Mouse (Mus musculus): ENCODE measurements around the gene Ywhab. TPM values are rescaled to one million over a fixed set of nuclear protein-coding genes. Genes with fewer than 3 reads are reported as not detected.

Gene Ywhab
- total and polyA plus RNA-seq, 2 experiments from 2014 or later = 31.8 to 157 TPM

DNA sequence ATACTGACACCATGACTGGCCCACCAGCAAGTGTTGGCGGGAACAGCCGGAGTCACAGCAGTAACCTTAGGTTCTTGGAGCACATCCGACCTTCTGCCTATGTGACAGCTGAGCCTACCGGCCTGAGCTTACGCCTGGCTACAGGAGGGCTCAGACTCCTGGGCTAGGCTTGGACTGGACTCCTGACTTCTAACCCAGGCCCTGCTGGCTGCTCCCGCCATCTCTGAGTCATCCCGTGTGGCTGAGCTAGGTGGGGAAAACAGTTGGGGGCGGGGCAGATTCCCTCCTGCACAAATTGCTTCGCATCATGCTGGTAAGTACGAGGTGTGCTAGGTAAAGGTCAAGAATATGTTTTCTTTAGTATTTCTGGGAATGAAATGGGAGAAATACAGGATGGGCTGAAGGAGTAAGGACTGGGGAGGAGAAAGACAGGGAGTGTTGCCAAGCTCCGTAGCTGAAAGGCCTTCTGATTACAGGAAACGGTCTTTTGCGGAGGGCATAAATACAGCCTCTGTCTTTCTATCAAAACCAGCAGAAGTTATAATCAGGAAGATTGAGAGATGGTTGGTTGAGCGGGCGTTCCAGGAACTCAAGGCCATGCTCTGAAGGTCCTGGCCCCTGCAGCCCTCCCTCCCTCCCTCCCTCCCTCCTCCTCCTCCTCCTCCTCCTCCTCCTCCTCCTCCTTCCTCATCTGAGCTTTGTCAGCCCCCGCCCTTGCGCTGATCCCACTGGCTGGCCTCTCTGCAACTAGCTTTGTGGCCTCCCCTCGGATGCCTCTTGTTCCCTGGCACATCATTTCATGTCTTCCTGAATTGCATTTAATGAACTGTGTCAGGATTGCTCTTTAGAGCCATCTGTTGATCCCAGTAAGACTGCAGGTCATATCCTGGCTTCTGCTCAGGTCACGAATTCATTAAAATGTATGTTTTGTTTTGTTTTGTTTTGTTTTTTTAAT is 29.9 kb upstream of the Ywhab start:
- no peak for ATAC-seq (ENCODE audit: insufficient read depth, low read depth)
- 60% methylated on average over 18 of the region's 19 CpGs for WGBS
- no peak overlapping the region; the same call in 1 of the 2 replicates for H3K9ac ChIP-seq (replicated peaks; ENCODE audit: low read depth, low read length)
- no peaks in the 10 kb centered on the region for H3K36me3 ChIP-seq (replicated peaks; ENCODE audit: control insufficient read depth, insufficient read depth, low read length)
- no peaks in the 10 kb centered on the region for H3K27me3 ChIP-seq (ENCODE audit: control insufficient read depth, insufficient read depth, low read length)
- no peak for DNase-seq (ENCODE audit: low spot score)
- TF ChIP-seq EP300 (IDR thresholded peaks at IDR 0.05; ENCODE audit: low read depth) = no peak
- no peak for TF ChIP-seq CTCF (IDR thresholded peaks at IDR 0.05; ENCODE audit: low read depth)
- no peak overlapping the region for H3K4me3 ChIP-seq (ENCODE audit: low read depth, low read length)
- no peaks in the 10 kb centered on the region for H3K4me1 ChIP-seq (ENCODE audit: control insufficient read depth, insufficient read depth)
- H3K27ac ChIP-seq (ENCODE audit: low read depth) = no peak overlapping the region
- H3K4me2 ChIP-seq (ENCODE audit: low read depth, low read length) = no peak overlapping the region
- H3K9me3 ChIP-seq (replicated peaks; ENCODE audit: control insufficient read depth, low read length) = no peaks in the 10 kb centered on the region

DNA sequence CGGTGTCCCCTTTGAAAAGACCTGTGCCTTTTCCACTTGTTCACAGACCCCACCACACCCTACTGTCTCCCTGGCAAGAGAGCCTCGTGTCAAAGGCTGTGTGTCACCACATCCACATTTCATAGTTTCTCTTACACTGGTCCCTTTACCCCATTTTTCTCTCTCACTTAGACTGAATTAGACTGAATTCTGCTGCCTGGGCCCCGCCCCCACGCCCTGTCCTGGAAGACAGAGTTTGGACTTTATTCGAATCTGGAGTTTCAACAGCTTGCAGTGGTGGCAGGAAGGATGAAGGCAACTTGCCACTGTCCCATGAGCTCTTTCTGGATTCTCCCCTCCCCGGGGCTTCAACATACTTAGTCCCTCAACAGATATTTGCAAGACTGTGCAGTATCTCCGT is 29.1 kb upstream of the Ywhab start:
- Histone ChIP-seq H3K4me3 (ENCODE audit: low read depth, low read length) (no peak overlapping the region), H3K27me3 (ENCODE audit: control insufficient read depth, insufficient read depth, low read length) (no peaks in the 10 kb centered on the region), H3K27ac (ENCODE audit: low read depth) (no peak overlapping the region), H3K4me1 (ENCODE audit: control insufficient read depth, insufficient read depth) (no peaks in the 10 kb centered on the region), H3K4me2 (ENCODE audit: low read depth, low read length) (no peak overlapping the region), H3K36me3 (replicated peaks; ENCODE audit: control insufficient read depth, insufficient read depth, low read length) (no peaks in the 10 kb centered on the region), H3K9ac (replicated peaks; ENCODE audit: low read depth, low read length) (no peak overlapping the region), H3K9me3 (replicated peaks; ENCODE audit: control insufficient read depth, low read length) (no peaks in the 10 kb centered on the region)
- 60% methylated on average over 7 of the region's 7 CpGs for WGBS
- no peak for DNase-seq (ENCODE audit: low spot score)
- ATAC-seq (ENCODE audit: insufficient read depth, low read depth) = no peak
- no peak for TF ChIP-seq EP300 (IDR thresholded peaks at IDR 0.05; ENCODE audit: low read depth)
- TF ChIP-seq CTCF (IDR thresholded peaks at IDR 0.05; ENCODE audit: low read depth) = no peak

DNA sequence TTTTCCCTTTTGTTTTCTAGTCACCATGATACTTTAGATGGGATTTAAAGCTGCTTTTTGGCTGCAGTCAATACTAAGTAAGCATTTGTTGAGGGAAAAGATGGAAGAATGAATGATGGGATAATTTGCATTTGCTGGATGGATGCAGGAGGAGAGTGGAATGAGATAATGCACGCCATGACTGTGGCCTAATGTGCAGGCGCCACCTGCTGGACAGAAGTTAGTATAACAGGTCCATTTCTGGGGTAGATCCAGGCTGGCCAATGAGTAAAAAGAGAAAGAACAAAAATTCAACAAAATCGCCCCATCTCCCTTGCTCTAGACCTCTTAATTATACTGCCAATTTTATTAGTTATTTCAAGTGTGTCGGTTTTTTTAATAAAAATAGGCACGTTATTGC is 26.2 kb upstream of the Ywhab start:
- H3K4me2 ChIP-seq (ENCODE audit: low read depth, low read length) = no peak overlapping the region
- H3K4me1 ChIP-seq (ENCODE audit: control insufficient read depth, insufficient read depth) = no peaks in the 10 kb centered on the region
- H3K4me3 ChIP-seq (ENCODE audit: low read depth, low read length) = no peak overlapping the region
- no peak overlapping the region for H3K27ac ChIP-seq (ENCODE audit: low read depth)
- 2% methylated on average over 5 of the region's 5 CpGs for WGBS
- TF ChIP-seq EP300 (IDR thresholded peaks at IDR 0.05; ENCODE audit: low read depth) (no peak), CTCF (IDR thresholded peaks at IDR 0.05; ENCODE audit: low read depth) (peak; percentile 93)
- H3K9me3 ChIP-seq (replicated peaks; ENCODE audit: control insufficient read depth, low read length) = no peaks in the 10 kb centered on the region
- ATAC-seq (ENCODE audit: insufficient read depth, low read depth) (no peak), DNase-seq (ENCODE audit: low spot score) (peak; percentile 39)
- no peak overlapping the region for H3K9ac ChIP-seq (replicated peaks; ENCODE audit: low read depth, low read length)
- H3K27me3 ChIP-seq (ENCODE audit: control insufficient read depth, insufficient read depth, low read length) = no peaks in the 10 kb centered on the region
- H3K36me3 ChIP-seq (replicated peaks; ENCODE audit: control insufficient read depth, insufficient read depth, low read length) = no peaks in the 10 kb centered on the region

DNA sequence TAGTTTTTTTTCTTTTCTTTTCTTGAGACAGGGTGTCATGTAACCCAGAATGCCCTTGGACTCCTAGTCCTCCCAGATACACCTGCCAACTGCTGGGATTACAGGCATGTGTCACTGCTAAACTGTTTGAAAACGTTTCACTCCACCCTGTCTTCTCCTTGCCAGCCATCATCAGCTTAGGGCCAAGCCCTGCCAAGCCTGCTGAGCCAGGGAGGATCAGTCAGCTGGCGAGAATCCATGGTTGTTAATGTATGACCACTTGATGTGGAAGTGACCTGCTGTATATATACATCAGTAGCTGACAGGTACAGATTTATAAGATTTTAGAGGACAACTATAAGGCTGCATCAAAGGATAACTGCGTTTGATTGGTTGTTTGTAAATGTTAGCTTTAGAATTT is 24.4 kb upstream of the Ywhab start:
- Histone ChIP-seq H3K36me3 (replicated peaks; ENCODE audit: control insufficient read depth, insufficient read depth, low read length) (no peaks in the 10 kb centered on the region), H3K9ac (replicated peaks; ENCODE audit: low read depth, low read length) (no peak overlapping the region), H3K4me3 (ENCODE audit: low read depth, low read length) (no peak overlapping the region), H3K4me1 (ENCODE audit: control insufficient read depth, insufficient read depth) (no peaks in the 10 kb centered on the region), H3K9me3 (replicated peaks; ENCODE audit: control insufficient read depth, low read length) (peaks cover under 1% of the 10 kb centered on the region; the same call in 1 of the 2 replicates), H3K4me2 (ENCODE audit: low read depth, low read length) (no peak overlapping the region), H3K27me3 (ENCODE audit: control insufficient read depth, insufficient read depth, low read length) (no peaks in the 10 kb centered on the region), H3K27ac (ENCODE audit: low read depth) (no peak overlapping the region)
- DNase-seq (ENCODE audit: low spot score) (no peak), ATAC-seq (ENCODE audit: insufficient read depth, low read depth) (no peak)
- WGBS = 40% methylated on average over 3 of the region's 3 CpGs
- TF ChIP-seq CTCF (IDR thresholded peaks at IDR 0.05; ENCODE audit: low read depth) = no peak
- no peak for TF ChIP-seq EP300 (IDR thresholded peaks at IDR 0.05; ENCODE audit: low read depth)

DNA sequence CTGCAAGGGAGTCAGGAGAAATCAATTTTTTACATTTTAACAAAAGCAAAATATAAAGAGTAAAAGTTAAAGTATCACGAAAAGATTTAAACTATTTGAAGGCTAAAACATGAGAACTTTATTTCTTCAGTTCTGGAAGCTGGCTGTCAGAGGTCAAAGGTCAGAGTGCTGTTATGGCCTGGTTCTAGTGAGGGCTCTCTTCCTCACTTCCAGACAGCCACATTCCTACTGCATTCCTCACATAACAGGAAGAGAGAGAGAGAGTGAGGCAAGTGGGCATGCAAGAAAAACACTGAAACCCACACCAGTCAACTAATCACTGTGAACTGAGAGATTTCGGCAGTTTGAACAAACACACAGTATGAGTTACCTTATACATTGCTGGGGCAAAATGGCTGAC is 20.7 kb upstream of the Ywhab start:
- DNase-seq (ENCODE audit: low spot score) (no peak), ATAC-seq (ENCODE audit: insufficient read depth, low read depth) (no peak)
- Histone ChIP-seq H3K27ac (ENCODE audit: low read depth) (no peak overlapping the region), H3K27me3 (ENCODE audit: control insufficient read depth, insufficient read depth, low read length) (no peaks in the 10 kb centered on the region), H3K9me3 (replicated peaks; ENCODE audit: control insufficient read depth, low read length) (peaks cover 7% of the 10 kb centered on the region; the same call in 1 of the 2 replicates), H3K4me1 (ENCODE audit: control insufficient read depth, insufficient read depth) (no peaks in the 10 kb centered on the region), H3K9ac (replicated peaks; ENCODE audit: low read depth, low read length) (no peak overlapping the region), H3K4me2 (ENCODE audit: low read depth, low read length) (no peak overlapping the region), H3K4me3 (ENCODE audit: low read depth, low read length) (no peak overlapping the region), H3K36me3 (replicated peaks; ENCODE audit: control insufficient read depth, insufficient read depth, low read length) (no peaks in the 10 kb centered on the region)
- 71% methylated on average over 2 of the region's 2 CpGs for WGBS
- TF ChIP-seq CTCF (IDR thresholded peaks at IDR 0.05; ENCODE audit: low read depth) (no peak), EP300 (IDR thresholded peaks at IDR 0.05; ENCODE audit: low read depth) (no peak)
